Mouse (Mus musculus) embryonic facial prominence, embryonic 11.5 days (tissue): ENCODE measurements at regions not wholly inside any gene's neighbourhood (a gene's known extent, or its start where the extent isn't known, plus 50 kb on each side); places are given as distances from the start of the nearest gene placed in this dataset.

Experiments
- ATAC-seq: fragments of 200-750 bp; cut with Nextera tagmentation; replicated peaks from 2 replicates; pipeline ENCODE4 v1.8.0; 2017; ENCODE audit warnings: low read depth; ENCODE audit not compliant: insufficient number of reproducible peaks, low FRiP score, low TSS enrichment
- DNase-seq: peaks from one replicate; pipeline ENCODE4 v3.0.0-alpha.2; 2015; ENCODE audit warnings: low spot score
- H3K27ac ChIP-seq: fragments of 300-500 bp; sonication (generic); replicated peaks from 2 replicates; pipeline ENCODE4 v1.5.1; 2014; ENCODE audit warnings: mild to moderate bottlenecking, low read depth, low read length, control low read depth
- H3K27me3 ChIP-seq: fragments of 300-500 bp; sonication (generic); 2 replicates; pipeline ENCODE4 v1.6.1; 2014; ENCODE audit warnings: mild to moderate bottlenecking, low read length, moderate library complexity, mixed read lengths; ENCODE audit not compliant: control insufficient read depth, insufficient read depth
- H3K36me3 ChIP-seq: fragments of 300-500 bp; sonication (generic); replicated peaks from 2 replicates; pipeline ENCODE4 v1.6.1; 2014; ENCODE audit warnings: low read depth, mild to moderate bottlenecking, low read length, moderate library complexity, mixed read lengths; ENCODE audit not compliant: control insufficient read depth, insufficient read depth
- H3K4me1 ChIP-seq: fragments of 300-500 bp; sonication (generic); 2 replicates; pipeline ENCODE4 v1.6.1; 2014; ENCODE audit warnings: low read length, mixed read lengths; ENCODE audit not compliant: control insufficient read depth, insufficient read depth
- H3K4me2 ChIP-seq: fragments of 300-500 bp; sonication (generic); 2 replicates; pipeline ENCODE4 v1.6.1; 2014; ENCODE audit warnings: low read depth, mild to moderate bottlenecking, control low read depth, low read length, moderate library complexity
- H3K4me3 ChIP-seq: fragments of 300-500 bp; sonication (generic); 2 replicates; pipeline ENCODE4 v1.5.1; 2014; ENCODE audit warnings: low read depth, low read length, control low read depth
- H3K9ac ChIP-seq: fragments of 300-500 bp; sonication (generic); replicated peaks from 2 replicates; pipeline ENCODE4 v1.6.1; 2014; ENCODE audit warnings: mild to moderate bottlenecking, control low read depth, low read length
- H3K9me3 ChIP-seq: fragments of 300-500 bp; sonication (generic); replicated peaks from 2 replicates; pipeline ENCODE4 v1.6.1; 2016; ENCODE audit warnings: mild to moderate bottlenecking, low read length, inconsistent platforms, mixed read lengths; ENCODE audit not compliant: control insufficient read depth
- WGBS: fragments of 180-500 bp; shearing (Covaris S2); extraction: QIAGEN DNeasy Blood & Tissue Kit; methylation state at CpG from one replicate; pipeline ENCODE4 v1.1.7; 2014; 5-methylcytosine and 5-hydroxymethylcytosine counted together

DNA sequence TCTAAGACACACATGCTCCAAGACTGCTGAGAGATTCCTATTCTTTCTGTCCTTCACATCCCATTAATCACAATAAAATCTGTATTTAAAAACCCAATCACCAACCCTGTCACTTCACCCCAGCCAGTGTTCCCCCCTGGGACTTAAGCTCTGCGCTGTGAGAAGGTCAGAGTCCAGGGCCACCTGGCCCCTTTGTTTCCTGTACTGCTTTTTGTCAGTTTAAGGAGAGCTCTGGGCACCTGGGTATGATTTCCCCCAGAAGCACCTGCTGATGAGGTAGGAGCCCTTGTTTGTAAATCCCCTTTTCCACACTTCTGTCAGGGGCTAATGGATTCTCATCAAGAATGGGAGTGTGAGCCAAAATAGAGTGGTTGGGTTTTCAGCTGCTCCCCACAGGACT, 319.7 kb upstream of the Pik3r1 start:
- Histone ChIP-seq H3K4me1 (no peaks in the 10 kb centered on the region), H3K4me3 (no peak overlapping the region), H3K9me3 (no peaks in the 10 kb centered on the region), H3K9ac (no peak overlapping the region), H3K4me2 (no peak overlapping the region), H3K36me3 (no peaks in the 10 kb centered on the region), H3K27ac (no peak overlapping the region), H3K27me3 (no peaks in the 10 kb centered on the region)
- no peak for ATAC-seq
- no peak for DNase-seq
- 66% methylated on average over 1 of the region's 1 CpGs for WGBS

DNA sequence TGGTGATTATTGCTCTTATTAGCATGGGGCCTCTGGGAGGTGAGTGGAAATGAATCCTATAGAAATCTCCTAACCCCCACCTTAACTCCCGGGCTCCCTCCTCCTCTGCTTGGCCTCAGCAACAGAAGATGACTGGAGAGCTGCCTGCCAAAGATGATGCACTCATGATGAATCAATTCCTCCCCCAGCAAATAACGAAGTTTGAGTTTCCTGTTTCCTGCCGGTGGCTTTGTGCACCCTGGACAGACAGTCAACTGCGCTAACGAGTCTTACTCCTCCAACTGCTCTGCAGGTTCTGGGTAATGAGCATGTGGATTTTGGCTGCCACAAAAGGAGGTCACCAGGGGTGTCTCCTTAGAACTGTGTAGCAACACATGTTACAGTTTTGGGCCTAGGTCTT, 321.5 kb upstream of the Pik3r1 start:
- Histone ChIP-seq H3K9me3 (no peaks in the 10 kb centered on the region), H3K27me3 (no peaks in the 10 kb centered on the region), H3K36me3 (no peaks in the 10 kb centered on the region), H3K4me3 (no peak overlapping the region), H3K27ac (no peak overlapping the region), H3K4me1 (no peaks in the 10 kb centered on the region), H3K9ac (no peak overlapping the region), H3K4me2 (no peak overlapping the region)
- ATAC-seq: no peak
- DNase-seq: no peak
- WGBS: 65% methylated on average over 5 of the region's 5 CpGs

DNA sequence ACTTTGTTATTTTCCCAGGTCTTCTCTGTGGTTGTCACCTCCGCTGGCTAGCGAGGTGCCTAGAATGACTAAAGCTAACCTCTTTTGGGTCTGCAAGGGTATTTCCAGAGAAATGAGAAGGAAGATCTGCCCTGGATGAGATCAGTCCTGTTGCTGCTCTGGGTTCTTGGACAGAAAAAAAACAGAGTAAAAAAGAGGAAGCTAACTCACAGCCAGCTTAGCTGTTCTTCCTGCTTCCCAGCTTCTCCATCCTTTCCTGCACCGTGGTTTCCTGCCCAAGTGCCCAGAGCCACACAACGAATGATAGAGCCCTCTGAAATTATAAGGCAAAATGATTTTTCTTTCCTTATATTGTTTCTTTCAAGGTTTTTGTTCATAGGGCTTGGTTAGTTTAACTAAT, 326.2 kb upstream of the Pik3r1 start:
- ATAC-seq (no peak), DNase-seq (no peak)
- Histone ChIP-seq H3K27ac (no peak overlapping the region), H3K27me3 (no peaks in the 10 kb centered on the region), H3K9me3 (no peaks in the 10 kb centered on the region), H3K4me2 (no peak overlapping the region), H3K4me3 (no peak overlapping the region), H3K9ac (no peak overlapping the region), H3K36me3 (no peaks in the 10 kb centered on the region), H3K4me1 (no peaks in the 10 kb centered on the region)
- 81% methylated on average over 4 of the region's 4 CpGs for WGBS

GRCm38 (mm10) chr13:102103161-102103560, 335.1 kb upstream of the Pik3r1 start:
- no peak for ATAC-seq
- 90% methylated on average over 1 of the region's 1 CpGs for WGBS

GRCm38 (mm10) chr13:102106188-102106587, 338.2 kb upstream of the Pik3r1 start:
- Histone ChIP-seq H3K9me3 (no peaks in the 10 kb centered on the region), H3K4me3 (no peak overlapping the region), H3K9ac (no peak overlapping the region), H3K27ac (no peak overlapping the region), H3K4me1 (no peaks in the 10 kb centered on the region), H3K4me2 (no peak overlapping the region), H3K27me3 (no peaks in the 10 kb centered on the region), H3K36me3 (no peaks in the 10 kb centered on the region)
- 68% methylated on average over 1 of the region's 1 CpGs for WGBS
- ATAC-seq (no peak), DNase-seq (no peak)

More at GRCm38 (mm10) chr13:102103161-102103560, 335.1 kb upstream of the Pik3r1 start:
- no peak for DNase-seq
- no peak overlapping the region for H3K4me3 ChIP-seq
- H3K36me3 ChIP-seq: no peaks in the 10 kb centered on the region
- no peak overlapping the region for H3K4me2 ChIP-seq
- no peaks in the 10 kb centered on the region for H3K27me3 ChIP-seq
- H3K4me1 ChIP-seq: no peaks in the 10 kb centered on the region
- no peak overlapping the region for H3K27ac ChIP-seq
- no peak overlapping the region for H3K9ac ChIP-seq
- H3K9me3 ChIP-seq: no peaks in the 10 kb centered on the region

GRCm38 (mm10) chr13:102108204-102108603, 340.2 kb upstream of the Pik3r1 start:
- Histone ChIP-seq H3K4me3 (no peak overlapping the region), H3K27ac (no peak overlapping the region), H3K36me3 (no peaks in the 10 kb centered on the region), H3K4me2 (no peak overlapping the region), H3K27me3 (no peaks in the 10 kb centered on the region), H3K4me1 (no peaks in the 10 kb centered on the region), H3K9ac (no peak overlapping the region), H3K9me3 (no peaks in the 10 kb centered on the region)
- DNase-seq (no peak), ATAC-seq (no peak)
- 79% methylated on average over 1 of the region's 1 CpGs for WGBS

- Histone ChIP-seq H3K9ac (no peak overlapping the region), H3K27ac (no peak overlapping the region), H3K27me3 (no peaks in the 10 kb centered on the region), H3K4me3 (no peak overlapping the region), H3K9me3 (no peaks in the 10 kb centered on the region), H3K4me2 (no peak overlapping the region), H3K4me1 (no peaks in the 10 kb centered on the region), H3K36me3 (no peaks in the 10 kb centered on the region)
- ATAC-seq (no peak), DNase-seq (no peak)
- 86% methylated on average over 3 of the region's 3 CpGs for WGBS
Observed at GRCm38 (mm10) chr13:102108916-102109315, 340.9 kb upstream of the Pik3r1 start.

DNA sequence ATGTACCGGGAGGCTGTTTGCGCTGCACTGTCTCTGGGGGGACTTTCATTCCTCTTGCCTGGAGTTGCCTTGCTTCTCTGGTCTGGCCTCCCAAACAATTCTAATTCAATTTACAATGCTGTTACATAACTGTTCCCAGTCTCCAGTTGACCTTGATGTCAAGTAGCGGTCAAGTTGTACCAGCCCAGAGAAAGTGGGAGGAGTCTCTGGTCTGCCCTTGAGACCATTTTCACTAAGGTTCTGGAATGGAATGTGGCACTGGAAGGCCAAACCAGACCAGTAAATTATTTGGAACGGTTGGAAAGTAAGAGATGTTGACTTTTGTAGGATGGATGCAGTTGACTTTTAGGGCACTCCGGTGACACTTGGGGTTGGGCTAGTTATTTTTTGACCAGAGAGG, 345.9 kb upstream of the Pik3r1 start:
- H3K27ac ChIP-seq: no peak overlapping the region
- WGBS: 83% methylated on average over 5 of the region's 5 CpGs

More for the DNA sequence above, 345.9 kb upstream of the Pik3r1 start:
- H3K36me3 ChIP-seq: no peaks in the 10 kb centered on the region
- no peak overlapping the region for H3K4me3 ChIP-seq
- H3K4me2 ChIP-seq: no peak overlapping the region
- H3K9ac ChIP-seq: no peak overlapping the region
- ATAC-seq (no peak), DNase-seq (no peak)
- H3K9me3 ChIP-seq: no peaks in the 10 kb centered on the region
- no peaks in the 10 kb centered on the region for H3K4me1 ChIP-seq
- no peaks in the 10 kb centered on the region for H3K27me3 ChIP-seq
